Mouse (Mus musculus): Measurements from ENCODE around the gene Smpd4.

GRCm38 (mm10) chr16:17625488-17626268, 6.5 kb downstream of the Smpd4 start:
- TF ChIP-seq CTCF (IDR thresholded peaks at IDR 0.05) (peak; percentile 71), POLR2A (IDR thresholded peaks at IDR 0.05; ENCODE audit: insufficient read depth, low read depth, low read length) (no peak), EP300 (IDR thresholded peaks at IDR 0.05; ENCODE audit: insufficient read depth, low read depth, low read length) (no peak)
